Mouse (Mus musculus): ENCODE results near the gene Susd1.

Susd1 gene

DNA sequence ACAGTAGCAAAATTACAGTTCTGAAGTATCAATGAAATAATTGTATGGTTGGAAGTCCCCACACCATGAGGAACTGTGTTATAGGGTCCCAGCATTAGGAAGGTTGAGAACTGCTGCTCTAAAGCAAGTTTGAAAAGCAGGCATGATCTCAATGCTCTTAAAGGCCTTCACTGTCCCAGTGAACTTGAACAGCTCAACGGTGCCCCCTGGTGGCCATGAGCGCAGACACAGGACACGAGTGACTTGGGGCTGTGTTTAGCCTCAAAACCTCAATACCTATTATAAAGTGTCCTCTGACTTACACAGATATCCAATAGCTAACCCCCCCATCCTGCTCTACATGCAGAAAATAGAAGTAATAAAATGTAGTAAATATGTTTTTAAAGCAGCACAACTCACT is 97.7 kb downstream of the Susd1 start:
- DNase-seq (ENCODE audit: low read depth), result peak; percentile 57

DNA sequence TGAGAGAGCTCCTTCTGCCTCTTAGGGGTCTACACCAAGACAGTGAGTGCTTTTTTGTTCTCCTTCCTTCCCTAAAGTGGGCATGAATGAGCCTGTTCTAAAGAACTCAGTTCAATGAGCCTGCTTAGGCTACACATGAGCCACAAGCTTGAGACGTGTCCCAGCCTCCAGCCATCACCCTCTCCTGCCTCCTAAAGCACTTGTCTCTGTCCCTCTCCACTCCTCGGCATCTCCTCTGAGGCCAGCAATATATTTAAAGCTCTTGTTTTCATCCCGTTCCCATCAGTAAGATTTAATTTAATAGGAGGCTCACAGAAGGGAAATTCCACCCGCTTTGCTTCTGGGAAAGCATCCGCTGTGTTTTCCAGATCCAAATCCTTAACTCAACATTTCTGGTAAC is 98.4 kb downstream of the Susd1 start:
- DNase-seq (ENCODE audit: low read depth), result no peak

GRCm38 (mm10) chr4:59338896-59339535 is 99.4 kb downstream of the Susd1 start:
- no peak for DNase-seq (ENCODE audit: low read depth)

- DNase-seq (ENCODE audit: low read depth), result no peak
Observed at GRCm38 (mm10) chr4:59337533-59337885, 100.9 kb downstream of the Susd1 start.

GRCm38 (mm10) chr4:59336846-59337532 is 101.4 kb downstream of the Susd1 start:
- DNase-seq (ENCODE audit: low read depth), result no peak

DNA sequence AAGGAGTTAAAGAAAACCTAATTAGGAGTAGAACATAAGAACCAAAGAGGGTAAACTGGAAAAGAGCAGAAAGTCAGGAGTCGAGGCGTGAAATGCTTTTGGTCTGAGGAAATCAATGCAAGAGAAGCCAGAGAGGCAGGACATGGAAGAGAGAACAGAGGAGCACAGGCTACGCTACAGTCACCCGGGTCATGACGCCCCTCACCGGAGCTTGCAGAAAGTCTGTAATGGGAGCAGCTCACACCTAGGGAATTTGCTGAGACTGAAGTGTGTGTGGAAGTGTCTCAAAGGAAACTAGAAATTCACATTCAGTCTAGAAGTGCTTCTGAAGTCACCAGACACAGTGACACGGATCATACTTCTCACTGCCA is 102.0 kb downstream of the Susd1 start:
- no peak for DNase-seq (ENCODE audit: low read depth)

- DNase-seq (ENCODE audit: low read depth), result no peak
Observed at GRCm38 (mm10) chr4:59335616-59336438, 102.6 kb downstream of the Susd1 start.

GRCm38 (mm10) chr4:59335101-59335500 is 103.3 kb downstream of the Susd1 start:
- DNase-seq (ENCODE audit: low read depth), result no peak

DNA sequence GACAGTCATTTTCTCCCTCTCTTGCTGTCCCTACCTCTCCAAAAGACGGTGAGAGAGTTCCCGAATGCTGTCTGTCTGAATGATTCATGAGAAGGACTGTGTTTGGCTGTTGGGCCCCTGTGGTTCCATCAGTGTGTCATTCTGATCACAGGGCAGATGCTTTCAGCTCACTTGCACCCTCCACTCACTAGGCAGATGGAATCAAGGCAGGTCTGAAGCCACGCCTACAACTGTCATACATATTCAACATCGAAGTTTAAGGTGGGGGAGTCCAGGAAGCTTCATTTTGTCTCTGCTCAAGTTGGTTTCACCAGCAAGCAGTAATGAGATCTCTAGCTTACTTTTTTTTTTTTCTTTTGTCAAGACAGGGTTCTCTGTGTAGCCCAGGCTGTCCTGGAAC is 104.2 kb downstream of the Susd1 start:
- DNase-seq (ENCODE audit: low read depth), result no peak

DNA sequence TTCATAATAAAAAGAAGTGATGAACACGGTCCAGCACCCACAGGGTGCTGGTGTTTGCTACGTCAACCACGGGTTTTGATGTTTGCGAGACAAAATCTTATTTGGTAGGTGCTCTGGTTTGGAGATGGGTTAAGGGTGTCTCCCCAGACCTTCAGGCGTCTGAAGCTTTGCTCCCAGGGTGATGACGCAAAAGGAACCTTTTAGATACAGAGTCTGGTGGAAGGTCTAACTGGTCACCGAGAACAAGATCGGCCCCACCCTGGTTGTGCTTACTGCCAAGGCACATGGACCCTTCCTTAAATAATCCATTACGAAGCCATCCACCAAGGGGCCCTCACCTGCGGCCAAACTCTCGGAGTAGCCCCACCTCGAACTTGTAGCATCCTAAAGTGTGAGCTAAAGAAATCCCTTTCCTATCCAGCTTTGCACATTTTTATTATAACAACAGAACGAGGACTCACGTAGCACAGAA is 105.0 kb downstream of the Susd1 start:
- no peak for DNase-seq (ENCODE audit: low read depth)

DNA sequence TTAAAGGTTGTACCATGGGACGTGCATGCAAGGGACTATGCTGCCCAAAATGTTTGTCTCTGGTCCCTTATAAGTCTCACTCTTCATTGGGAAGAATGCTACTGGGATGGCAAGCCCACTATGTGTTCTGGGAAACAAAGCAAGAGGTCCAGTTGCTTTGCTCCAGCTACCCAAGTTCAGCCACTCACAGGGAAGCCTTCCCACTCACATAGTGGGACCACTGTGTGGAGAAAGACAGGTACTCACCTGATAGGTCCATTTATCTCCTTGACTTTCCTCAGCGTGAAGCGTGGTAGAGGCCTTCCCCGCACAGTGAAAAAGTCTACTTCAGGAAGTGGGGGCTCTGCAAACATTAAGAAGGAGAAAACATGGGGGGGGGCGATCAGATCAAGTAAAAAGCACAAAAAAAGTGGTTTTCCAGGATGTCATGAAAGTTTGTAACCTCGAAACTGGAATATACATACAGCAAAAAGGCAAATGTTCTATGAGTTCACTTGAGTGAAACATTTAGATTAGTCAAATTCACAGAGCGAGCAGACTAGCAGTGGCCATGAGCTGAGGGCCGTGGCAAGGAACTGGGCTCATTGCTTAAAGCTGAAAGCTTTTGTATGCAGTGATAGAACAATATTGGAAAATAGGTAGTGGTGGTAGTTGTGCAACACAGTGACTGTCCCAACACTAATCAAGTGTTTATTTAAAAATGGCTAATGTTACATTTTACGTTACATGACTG is 105.6 kb downstream of the Susd1 start:
- no peak for DNase-seq (ENCODE audit: low read depth)

DNA sequence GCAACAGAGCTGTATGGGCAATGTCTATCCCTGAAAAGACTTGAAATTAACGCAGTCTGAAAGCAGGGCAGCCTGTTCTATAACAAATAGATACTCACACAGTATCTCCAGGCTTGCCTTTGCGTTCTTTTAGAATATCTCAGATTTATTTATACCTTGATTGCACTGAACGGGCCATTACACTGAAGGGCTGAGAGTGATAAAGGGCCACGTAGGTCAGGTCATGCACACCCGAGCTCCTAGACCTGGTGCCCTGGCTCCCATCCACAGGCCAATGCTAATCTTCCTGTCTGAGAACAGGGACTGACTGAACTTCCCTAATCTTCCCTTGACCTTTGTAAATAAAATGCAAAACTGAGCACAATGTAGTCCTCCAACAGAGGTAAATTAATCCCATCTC is 106.3 kb downstream of the Susd1 start:
- no peak for DNase-seq (ENCODE audit: low read depth)

- DNase-seq (ENCODE audit: low read depth), result peak; percentile 92
Observed at GRCm38 (mm10) chr4:59331633-59332032, 106.8 kb downstream of the Susd1 start.

DNA sequence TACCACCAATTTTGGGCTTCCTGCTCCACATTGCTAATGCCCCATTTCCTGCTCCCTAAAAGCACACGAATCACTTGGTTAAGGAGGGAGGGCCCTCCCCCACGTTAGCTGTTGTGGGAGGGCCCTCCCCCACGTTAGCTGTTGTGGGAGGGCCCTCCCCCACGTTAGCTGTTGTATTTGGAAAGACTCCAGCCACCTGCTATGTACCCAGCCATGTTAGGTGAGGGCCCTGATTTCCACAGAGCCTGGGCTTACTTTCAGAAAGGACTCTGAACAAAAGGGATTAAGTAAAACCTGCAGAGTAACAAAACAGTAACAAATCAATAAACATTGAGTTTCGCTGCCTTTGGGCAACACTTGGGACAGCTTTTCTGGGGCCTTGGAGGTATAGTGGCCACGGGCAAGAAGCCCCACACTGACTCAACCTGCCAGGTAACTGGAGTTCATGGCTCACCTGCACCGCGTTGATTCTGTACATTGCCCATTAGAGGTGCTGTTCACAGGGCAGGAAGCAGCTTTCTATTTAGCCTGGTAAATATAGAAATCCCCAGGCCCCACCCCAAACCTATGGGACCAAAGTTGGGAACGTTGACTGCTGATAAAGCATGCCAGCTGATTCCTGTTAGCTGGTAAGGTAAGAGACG is 107.3 kb downstream of the Susd1 start:
- DNase-seq (ENCODE audit: low read depth), result no peak

DNA sequence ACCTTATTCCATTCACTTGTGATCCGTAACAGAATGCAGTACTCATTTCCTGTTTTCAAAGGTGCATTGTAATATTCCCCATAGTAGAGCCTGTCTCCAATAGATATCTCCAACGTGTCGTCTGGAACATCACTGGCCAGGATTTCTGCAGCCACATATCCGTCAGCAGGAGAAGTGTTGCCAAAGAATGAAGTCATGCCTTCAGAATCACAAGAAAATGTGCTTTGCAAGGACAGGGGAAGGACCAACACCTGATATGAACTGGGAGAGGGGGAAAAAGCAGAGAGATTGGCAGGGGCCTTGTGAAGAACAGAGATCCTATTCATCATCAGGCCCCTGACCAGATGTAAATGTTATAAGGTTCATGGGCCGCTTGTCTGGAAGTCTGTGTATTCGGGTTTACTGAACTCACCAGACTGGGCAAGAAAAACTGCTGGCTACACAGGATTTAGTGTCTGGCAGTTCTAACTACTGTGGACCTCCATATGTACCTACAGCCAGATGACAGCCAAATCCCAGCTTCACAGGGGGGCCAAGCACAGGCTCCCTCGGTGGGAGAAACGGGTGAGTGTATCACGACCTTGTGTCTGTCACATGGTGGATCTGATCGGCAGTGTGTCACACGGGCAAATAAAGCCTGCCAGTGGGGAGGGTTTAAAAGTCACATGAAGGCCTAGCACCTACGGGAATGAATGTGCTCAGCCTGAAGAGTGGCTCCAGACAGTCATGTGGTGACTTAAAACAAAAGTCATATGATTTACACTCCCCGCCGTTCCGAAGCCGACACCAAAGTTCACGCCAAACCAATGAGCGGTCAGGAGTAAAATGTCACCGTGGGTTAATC is 108.8 kb downstream of the Susd1 start:
- no peak for DNase-seq (ENCODE audit: low read depth)

GRCm38 (mm10) chr4:59328821-59329220 is 109.6 kb downstream of the Susd1 start:
- DNase-seq (ENCODE audit: low read depth), result no peak

DNA sequence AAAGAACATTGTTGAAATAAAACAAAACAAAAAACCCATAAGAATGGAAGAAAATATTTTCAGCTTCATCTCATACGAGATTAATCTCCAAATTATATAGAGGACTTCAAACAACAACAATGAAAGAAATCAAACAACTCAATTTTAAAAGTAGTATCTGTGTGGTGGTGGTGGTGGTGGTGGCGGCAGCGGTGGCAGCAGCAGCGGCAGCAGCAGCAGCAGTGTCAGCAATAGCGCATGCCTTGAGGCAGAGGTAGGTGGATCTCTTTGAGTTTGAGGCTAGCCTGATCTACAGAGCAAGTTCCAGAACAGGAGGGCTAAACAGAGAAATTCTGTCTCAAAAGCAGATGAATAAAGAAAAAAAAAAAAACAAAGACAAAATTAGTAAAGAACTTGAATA is 110.4 kb downstream of the Susd1 start:
- no peak for DNase-seq (ENCODE audit: low read depth)

DNA sequence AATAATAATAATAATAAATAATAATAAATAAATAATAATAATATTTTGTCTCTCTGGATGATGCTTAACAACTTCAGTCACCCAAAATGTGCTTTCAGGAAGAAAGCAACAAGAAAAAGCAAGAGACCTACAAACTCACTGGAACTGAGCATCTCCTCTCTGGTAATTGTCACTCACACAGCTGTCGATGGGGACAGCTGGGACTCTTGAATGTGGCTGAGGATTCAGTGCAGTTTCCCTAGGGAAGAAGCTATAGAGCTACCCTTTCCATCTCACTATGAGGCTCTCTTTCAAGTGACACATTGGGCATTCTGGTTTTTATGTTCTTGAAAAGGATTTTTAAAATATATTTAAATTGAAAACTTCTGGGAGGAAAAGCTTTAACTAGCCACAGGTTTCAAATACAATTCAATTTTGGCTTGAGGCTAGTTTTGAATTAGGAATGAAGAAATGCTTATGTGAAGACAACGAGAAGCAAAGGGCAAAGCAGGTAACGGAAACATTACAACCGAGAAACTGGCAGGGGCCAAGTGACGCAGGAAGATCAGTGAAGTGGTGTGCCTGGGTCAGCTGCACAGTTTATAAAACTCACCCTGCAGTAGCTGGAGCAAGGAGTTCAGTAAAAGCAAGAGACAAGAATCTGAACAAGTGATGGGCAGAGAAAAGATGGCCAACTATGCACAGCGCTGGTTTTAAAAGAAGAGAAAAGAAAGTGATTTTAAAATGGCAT is 112.2 kb downstream of the Susd1 start:
- no peak for DNase-seq (ENCODE audit: low read depth)

DNA sequence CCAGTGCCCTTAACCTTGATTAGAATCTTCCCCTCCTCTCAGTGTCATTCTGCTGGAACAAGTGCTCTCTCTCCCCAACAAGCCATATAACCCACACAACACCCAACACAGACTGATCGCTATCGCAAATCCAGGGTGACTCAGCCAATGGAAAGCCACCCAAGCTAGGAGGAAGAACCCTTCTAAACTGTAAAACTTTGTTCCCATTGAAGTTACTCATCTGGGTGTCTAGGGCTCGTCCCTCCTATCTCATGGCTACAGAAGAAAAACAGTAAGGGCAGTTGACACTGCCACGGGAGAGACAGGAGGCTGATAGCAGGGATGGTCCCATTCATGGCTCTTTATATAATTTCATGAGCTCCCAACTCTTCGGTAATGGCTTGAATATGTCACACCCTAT is 114.1 kb downstream of the Susd1 start:
- no peak for DNase-seq (ENCODE audit: low read depth)

DNA sequence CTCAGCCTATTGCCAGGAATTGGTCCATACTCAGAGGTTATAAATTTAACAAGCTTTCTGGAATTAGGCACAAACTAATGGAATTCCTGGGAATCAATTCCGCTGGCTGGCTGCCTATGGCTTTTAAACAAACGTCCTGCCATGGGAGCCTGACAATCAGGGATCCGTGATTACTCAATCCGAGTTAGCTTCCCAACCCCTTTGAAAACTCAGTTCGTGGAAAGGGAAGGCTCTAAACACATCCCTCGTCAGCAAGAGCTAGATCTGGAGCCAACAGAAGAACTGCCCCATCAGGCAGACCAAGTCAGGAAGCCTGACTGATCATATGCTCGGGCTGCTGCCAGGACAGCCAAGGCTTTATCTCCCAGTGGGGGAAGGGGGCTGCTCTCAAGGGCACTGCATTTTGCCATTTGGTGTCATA is 115.2 kb downstream of the Susd1 start:
- peak; percentile 75 for DNase-seq (ENCODE audit: low read depth)
